Mouse (Mus musculus): Measurements from ENCODE around the gene L3hypdh. TPM values are rescaled to one million over a fixed set of nuclear protein-coding genes. Genes with fewer than 3 reads are reported as not detected.

L3hypdh gene
- polyA plus RNA-seq, 1 experiment from 2014 or later = 11.7 TPM

Small RNA genes within 50 kb of the gene (microRNA-seq; reads per million reads assigned to microRNA genes)
- gene Gm24466 = not detected

Other genes with a start within 250 kb of the L3hypdh start
- gene Gpr135, start 14.3 kb downstream of the L3hypdh start, polyA plus RNA-seq (2015; fragmentation: Nextera tagmentation; extraction: Ambion mirVana) = 6.9 and 7.8 TPM in 2 replicates
- gene Jkamp, start 150 bp upstream of the L3hypdh start, polyA plus RNA-seq (2015; fragmentation: Nextera tagmentation; extraction: Ambion mirVana) = 129 TPM in 2 replicates
- not detected in 2 replicates for gene Ccdc175, start 99.6 kb upstream of the L3hypdh start, polyA plus RNA-seq (2015; fragmentation: Nextera tagmentation; extraction: Ambion mirVana)

All from hindbrain, embryonic 16.5 days (tissue).